ENCODE assay signal across 19 mouse cellular contexts in the genomic region with DNA sequence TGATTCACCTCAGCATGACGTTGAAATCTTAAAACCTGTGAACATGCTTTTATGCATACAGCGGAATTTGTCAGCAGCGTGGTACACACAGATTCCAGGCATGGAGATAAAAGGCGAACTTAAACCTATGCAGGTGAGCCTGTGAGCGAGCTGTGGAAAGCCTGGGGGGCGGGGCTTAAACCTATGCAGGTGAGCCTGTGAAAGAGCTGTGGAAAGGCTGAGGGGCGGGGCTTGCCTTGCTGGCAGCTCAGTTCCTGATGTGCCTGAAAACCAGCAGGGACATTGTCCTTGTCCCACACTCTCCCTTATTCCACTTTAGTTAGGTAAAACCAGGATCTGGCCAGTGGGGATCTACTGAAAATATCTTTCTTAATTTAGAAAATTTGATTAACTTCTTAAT.
DNase-seq lines count a peak whose midpoint lies in the region; ATAC-seq and TF ChIP-seq lines count a peak whose summit lies in the region.
"Had no signal": no experiment of that assay in that cellular context is flagged by ENCODE, and none has a peak within 500 bp of the region (broad histone marks: within the 10 kb centered on the region; RNA-seq: fewer than 3 reads in every experiment).

No protein-coding gene starts in this region.

- no peaks in the 10 kb centered on the region for H3K27me3 ChIP-seq in intestine, embryonic 15.5 days (replicated peaks)
- H3K27me3 ChIP-seq in forebrain, embryonic 11.5 days (ENCODE audit: control insufficient read depth, insufficient read depth, low read length): peaks cover 2% of the 10 kb centered on the region; the same call in 1 of the 2 replicates
- H3K27me3 ChIP-seq: hindbrain, embryonic 12.5 days; limb, embryonic 13.5 days; midbrain, embryonic 12.5 days had no signal

- H3K9ac ChIP-seq in ES-E14 (ENCODE audit: insufficient read depth, low read depth, low read length, poor library complexity, severe bottlenecking): no peak overlapping the region
- H3K9ac ChIP-seq in intestine, embryonic 15.5 days: no peak overlapping the region
- H3K9ac ChIP-seq in forebrain, embryonic 11.5 days (ENCODE audit: low read length): no peak overlapping the region
- H3K9ac ChIP-seq: forebrain, postnatal 0 days; hindbrain, embryonic 12.5 days; limb, embryonic 13.5 days; midbrain, embryonic 12.5 days had no signal

- peak; percentile 87 for ATAC-seq in intestine, embryonic 15.5 days
- no peak for ATAC-seq in forebrain, embryonic 11.5 days (replicated peaks; ENCODE audit: low FRiP score)
- ATAC-seq: forebrain, postnatal 0 days had no signal

- peak; percentile 23 for DNase-seq in kidney, postnatal 10 days
- DNase-seq in kidney, adult 11 months: no peak
- DNase-seq in ES-E14 (ENCODE audit: low read depth, low spot score): peak; percentile 7
- peak; percentile 32 for DNase-seq in lung, postnatal 14 days
- no peak for DNase-seq in forebrain, embryonic 11.5 days (ENCODE audit: low spot score)
- DNase-seq in embryo, embryonic 10 days (ENCODE audit: low spot score): no peak
- no peak for DNase-seq in cerebellum, adult 11-12 months
- DNase-seq: cerebellum, adult 18-20 months; forebrain, postnatal 0 days; gastrocnemius, adult 2 months; heart, adult 18-20 months; kidney, adult 9 months; right cerebral cortex, postnatal 14 days had no signal

- peaks cover 7% of the 10 kb centered on the region; the same call in 1 of the 2 replicates for H3K36me3 ChIP-seq in ES-E14 (ENCODE audit: control insufficient read depth, insufficient read depth, low read length, poor library complexity, severe bottlenecking)
- no peaks in the 10 kb centered on the region for H3K36me3 ChIP-seq in intestine, embryonic 15.5 days
- no peaks in the 10 kb centered on the region; the same call in 1 of the 2 replicates for H3K36me3 ChIP-seq in forebrain, embryonic 11.5 days (ENCODE audit: control insufficient read depth, insufficient read depth, low read length)

- H3K9me3 ChIP-seq in ES-E14 (ENCODE audit: control insufficient read depth, insufficient read depth, low read depth, low read length): no peaks in the 10 kb centered on the region
- no peaks in the 10 kb centered on the region for H3K9me3 ChIP-seq in intestine, embryonic 15.5 days
- H3K9me3 ChIP-seq in forebrain, embryonic 11.5 days (ENCODE audit: control insufficient read depth, low read length): no peaks in the 10 kb centered on the region
- H3K9me3 ChIP-seq: hindbrain, embryonic 12.5 days; limb, embryonic 13.5 days; midbrain, embryonic 12.5 days had no signal

- H3K4me2 ChIP-seq in intestine, embryonic 15.5 days (replicated peaks): no peak overlapping the region
- no peak overlapping the region for H3K4me2 ChIP-seq in forebrain, embryonic 11.5 days (ENCODE audit: low read depth, low read length, severe bottlenecking)
- H3K4me2 ChIP-seq: hindbrain, embryonic 12.5 days; limb, embryonic 13.5 days; midbrain, embryonic 12.5 days had no signal

- in situ Hi-C loops in ES-E14 (cut with MboI; ENCODE audit: low sequenced_read_pairs in 2 of 2, unreplicated experiment in 2 of 2): no loop called here

- 59% methylated on average over 7 of the region's 7 CpGs for WGBS in intestine, embryonic 15.5 days
- 74% methylated on average over 7 of the region's 7 CpGs for WGBS in forebrain, embryonic 11.5 days

- no peaks in the 10 kb centered on the region for H3K4me1 ChIP-seq in ES-E14 (ENCODE audit: control insufficient read depth in 2 of 2, insufficient read depth in 2 of 2, low read length in 2 of 2, poor library complexity in 1 of 2)
- no peaks in the 10 kb centered on the region for H3K4me1 ChIP-seq in intestine, embryonic 15.5 days (replicated peaks)
- no peaks in the 10 kb centered on the region for H3K4me1 ChIP-seq in forebrain, embryonic 11.5 days (replicated peaks; ENCODE audit: control insufficient read depth, insufficient read depth, low read length)
- H3K4me1 ChIP-seq: hindbrain, embryonic 12.5 days; limb, embryonic 13.5 days; midbrain, embryonic 12.5 days had no signal

- H3K27ac ChIP-seq in ES-E14 (ENCODE audit: insufficient read depth, low read depth, low read length, poor library complexity, severe bottlenecking): no peak overlapping the region
- no peak overlapping the region for H3K27ac ChIP-seq in intestine, embryonic 15.5 days
- H3K27ac ChIP-seq in forebrain, embryonic 11.5 days (ENCODE audit: low read depth, low read length): no peak overlapping the region
- H3K27ac ChIP-seq: gastrocnemius, adult 2 months; hindbrain, embryonic 12.5 days; layer of hippocampus, adult 2 months; limb, embryonic 13.5 days; macrophage; midbrain, embryonic 12.5 days had no signal

- H3K4me3 ChIP-seq in ES-E14 (ENCODE audit: insufficient read depth in 1 of 2, low read depth in 1 of 2, low read length in 2 of 2, poor library complexity in 1 of 2, severe bottlenecking in 1 of 2): no peak overlapping the region
- no peak overlapping the region for H3K4me3 ChIP-seq in intestine, embryonic 15.5 days (replicated peaks)
- no peak overlapping the region for H3K4me3 ChIP-seq in forebrain, embryonic 11.5 days (ENCODE audit: low read depth, low read length)
- H3K4me3 ChIP-seq: gastrocnemius, adult 2 months; hindbrain, embryonic 12.5 days; layer of hippocampus, adult 2 months; limb, embryonic 13.5 days; midbrain, embryonic 12.5 days had no signal

TF ChIP-seq in ES-E14, 5 proteins besides CTCF, POLR2A, EP300 and RAD21:
- TF ChIP-seq MAFK (IDR thresholded peaks at IDR 0.05; ENCODE audit: insufficient read depth, low read depth, low read length): no peak
TF ChIP-seq in ES-E14: peak in this region for 0.

Comparison
In these comparisons a context has a peak if more than half of its experiments do, and no peak if none do; other contexts are left out.
1. DNase-seq: peak in kidney, postnatal 10 days (single experiment), ES-E14 (single experiment) and lung, postnatal 14 days (single experiment); none in kidney, adult 11 months (single experiment), forebrain, embryonic 11.5 days (single experiment), embryo, embryonic 10 days (single experiment) and cerebellum, adult 11-12 months (single experiment).